Mouse (Mus musculus) cerebellum, postnatal 10 days (tissue): Measurements from ENCODE around the gene Ap5m1.
A peak's percentile ranks its signal among the peaks of the same experiment; 100 is the strongest.
"Not testable (repeated sequence)": the region's sequence is repeated elsewhere in the genome, so short reads cannot be mapped to it uniquely, and the experiment has no call there.

ENCODE experiments used
- DNase-seq, 2 experiments: peaks; one replicate each; pipeline ENCODE4 v3.0.0; 2021; ENCODE audit warnings: mixed read lengths in 2 of 2

Gene Ap5m1

DNA sequence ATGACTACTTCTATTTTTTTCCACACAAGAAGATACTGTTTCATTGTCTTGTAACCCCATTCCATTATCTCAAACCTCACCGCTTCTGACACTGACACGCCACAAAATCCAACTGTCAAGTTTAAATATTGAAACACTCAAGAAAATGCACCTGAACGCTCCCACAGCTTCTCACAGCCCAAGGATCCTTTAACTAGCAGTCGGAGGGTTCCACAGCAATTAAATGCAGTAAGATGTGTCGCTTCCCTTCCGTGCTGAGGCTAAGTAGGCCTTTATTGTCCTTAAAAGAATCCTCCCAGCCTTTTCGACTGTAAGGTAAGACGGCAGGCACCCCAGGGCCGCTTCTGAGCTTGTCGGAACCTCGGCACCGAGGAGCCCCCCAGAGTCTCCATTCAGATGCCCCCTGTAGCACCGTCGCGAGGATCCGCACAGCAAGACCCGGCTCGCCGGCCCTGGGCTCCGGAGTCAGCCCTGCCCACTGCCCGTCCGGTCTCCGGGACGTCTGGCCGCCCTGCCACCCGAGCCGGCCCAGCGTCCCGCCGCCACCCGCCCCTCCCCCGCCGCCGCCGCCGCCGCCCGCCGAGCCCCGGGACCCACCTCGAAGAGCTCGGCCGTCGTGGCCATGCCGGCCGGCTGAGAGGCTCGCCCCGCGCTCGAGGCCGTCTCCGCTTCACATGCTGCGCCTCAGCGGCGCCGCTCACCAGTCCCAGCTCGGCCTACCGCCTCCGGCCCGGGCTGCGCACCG is at the start of gene Ap5m1:
Gene Ap5m1 (plus strand): TSS at position 569 of the 745 bp plus-strand sequence.
- peak in 1 of 2 experiments; percentile 65 for DNase-seq

DNA sequence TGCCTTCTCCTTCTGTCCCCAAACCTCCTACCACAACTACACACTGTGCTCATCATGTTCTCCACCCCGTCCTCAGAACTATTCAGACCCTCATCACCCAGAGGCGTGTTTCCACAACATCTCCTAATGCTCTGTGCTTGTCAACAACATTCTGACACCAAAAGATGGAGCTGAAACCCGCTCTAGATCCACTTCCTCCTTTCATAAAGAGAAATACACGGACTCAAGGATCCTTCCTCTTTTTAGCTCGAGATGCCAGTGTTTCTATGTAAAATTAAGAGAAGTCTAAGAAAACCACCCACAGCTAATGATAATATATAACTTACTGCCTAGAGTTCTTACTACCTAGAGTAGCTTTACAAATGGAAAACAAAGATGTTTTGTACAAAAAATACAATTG is 46.1 kb upstream of the Ap5m1 start:
- DNase-seq = no peak

DNA sequence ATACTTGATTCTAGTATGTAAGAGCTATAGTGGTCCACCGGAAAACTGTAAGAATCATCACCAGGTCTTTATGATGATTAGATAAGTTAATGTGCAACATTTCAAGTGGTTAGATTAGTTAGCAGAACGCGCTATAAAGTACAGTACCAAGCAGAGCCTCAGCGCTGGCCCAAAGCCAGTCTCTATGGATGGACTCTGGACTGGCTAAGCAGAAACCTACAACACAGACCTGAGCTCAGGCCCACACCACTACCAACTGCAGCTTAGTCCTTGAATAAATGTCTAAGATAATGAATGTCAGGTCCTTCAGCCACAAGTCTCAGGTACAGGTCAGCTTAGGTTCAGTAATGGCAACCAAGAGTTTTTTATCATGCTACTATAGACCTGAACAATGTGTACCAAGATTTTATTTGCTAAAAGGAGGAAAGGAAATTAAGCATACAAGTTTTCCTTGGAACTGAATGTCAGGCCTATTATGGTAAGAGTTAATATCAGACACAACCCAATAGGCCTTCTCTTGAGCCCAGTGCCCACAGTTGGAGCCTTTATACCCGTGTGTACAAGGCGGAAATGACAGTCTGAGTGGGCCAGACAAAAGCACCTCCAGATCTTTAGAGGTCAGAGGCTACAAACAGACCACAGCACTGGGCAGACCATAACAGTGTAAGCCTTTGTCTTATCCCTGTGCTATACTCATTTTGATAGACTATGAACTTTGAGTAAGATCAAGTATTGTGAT is 38.7 kb upstream of the Ap5m1 start:
- DNase-seq = no peak

DNA sequence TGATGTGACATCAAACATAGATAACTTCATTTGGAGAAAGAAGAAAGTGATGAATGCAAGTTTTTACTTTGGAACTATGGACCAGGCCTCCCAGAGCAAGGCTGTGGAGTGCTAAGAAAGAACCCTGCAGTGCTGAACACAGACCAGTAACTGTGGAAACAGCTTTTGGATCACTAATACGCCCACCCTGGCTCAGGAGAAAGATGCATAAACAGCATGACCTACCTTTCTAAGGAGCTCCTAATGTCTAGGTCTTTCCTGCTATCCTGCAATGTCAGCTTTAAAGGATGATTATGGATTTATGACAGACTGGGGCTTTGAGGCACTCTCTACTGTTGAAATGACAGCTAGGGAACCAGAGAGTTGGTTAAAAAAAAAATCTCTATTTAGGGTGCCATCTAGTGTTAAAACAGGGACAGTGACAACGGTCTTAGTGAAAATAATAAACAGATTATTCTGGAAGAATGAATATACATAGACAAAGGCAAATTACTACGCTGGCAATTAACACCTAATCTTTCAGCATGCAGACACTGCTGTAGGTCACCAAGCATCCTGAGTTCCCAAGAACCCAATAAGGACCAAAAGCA is 38.0 kb upstream of the Ap5m1 start:
- DNase-seq = peak in 1 of 2 experiments; percentile 8

DNA sequence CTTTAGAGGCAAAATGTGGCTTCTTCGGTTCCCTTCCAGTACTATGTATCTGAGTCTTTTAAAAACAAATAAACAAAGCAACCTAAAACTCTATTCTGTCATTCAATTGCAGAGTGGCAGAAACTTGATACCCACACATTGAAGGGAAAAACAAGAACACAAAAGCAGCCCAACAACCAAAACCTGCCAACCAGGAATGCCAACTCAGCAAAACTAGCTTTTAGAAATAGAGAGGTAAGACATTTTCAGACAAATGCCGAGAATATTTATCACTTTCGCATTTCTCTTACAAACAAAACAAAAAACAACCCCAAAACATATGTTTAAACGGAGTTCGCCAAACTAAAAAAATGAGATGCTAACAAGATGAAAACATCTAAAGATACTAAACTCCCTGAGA is 36.9 kb upstream of the Ap5m1 start:
- DNase-seq = no peak

DNA sequence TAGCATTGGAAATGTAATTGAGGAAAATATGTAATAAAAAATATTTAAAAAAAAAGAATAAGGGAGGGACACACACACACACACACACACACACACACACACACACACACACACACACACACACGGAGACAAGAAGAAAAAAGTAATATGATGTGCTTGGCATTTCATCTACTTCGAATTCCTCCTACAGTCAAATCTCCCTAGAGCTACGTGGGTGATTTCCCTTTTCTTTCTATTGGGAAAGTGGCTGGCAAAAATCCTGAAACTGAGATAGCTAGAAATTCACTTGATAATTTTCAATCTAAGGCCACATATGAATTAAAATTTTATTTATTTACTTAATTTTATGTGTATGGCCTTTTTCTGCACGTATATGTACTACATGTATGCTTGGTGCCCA is 20.3 kb upstream of the Ap5m1 start:
- DNase-seq = no peak

DNA sequence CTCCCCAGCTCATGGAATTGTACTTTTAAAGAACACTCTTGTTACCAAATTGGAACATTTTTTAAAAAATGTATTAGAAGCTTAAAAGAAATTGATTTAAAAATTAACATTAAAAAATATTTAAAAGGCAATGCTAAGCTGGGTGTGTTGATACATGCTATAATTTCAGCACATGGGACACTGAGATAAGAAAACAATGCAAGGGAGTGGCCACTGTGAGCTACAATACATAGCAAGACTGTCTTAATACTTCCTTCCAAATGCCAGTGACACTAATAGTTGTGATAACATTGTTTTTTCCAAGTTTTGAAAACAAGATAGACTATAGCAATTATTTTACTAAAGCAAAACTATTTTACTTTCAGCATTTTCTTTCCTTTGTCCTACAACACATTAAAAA is 16.4 kb upstream of the Ap5m1 start:
- DNase-seq = no peak

DNA sequence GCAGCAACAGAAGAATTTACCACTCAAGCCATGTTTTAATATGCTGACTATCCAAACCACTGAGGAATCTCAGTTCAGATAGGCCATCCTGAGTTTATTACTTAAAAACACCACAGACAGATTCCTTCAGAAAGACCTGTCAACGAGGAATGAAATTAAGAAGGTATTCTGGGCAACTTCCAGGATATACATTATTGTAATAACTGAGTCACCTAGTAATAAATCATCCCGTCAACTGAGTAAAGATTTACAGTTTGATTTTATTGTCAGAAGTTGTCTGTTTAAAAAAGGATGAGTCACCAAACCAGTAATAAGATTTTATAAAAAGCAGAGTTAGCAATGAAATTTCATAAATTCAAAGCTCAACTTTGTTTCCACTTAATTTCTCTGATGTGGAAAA is 2.1 kb upstream of the Ap5m1 start:
- no peak for DNase-seq

DNA sequence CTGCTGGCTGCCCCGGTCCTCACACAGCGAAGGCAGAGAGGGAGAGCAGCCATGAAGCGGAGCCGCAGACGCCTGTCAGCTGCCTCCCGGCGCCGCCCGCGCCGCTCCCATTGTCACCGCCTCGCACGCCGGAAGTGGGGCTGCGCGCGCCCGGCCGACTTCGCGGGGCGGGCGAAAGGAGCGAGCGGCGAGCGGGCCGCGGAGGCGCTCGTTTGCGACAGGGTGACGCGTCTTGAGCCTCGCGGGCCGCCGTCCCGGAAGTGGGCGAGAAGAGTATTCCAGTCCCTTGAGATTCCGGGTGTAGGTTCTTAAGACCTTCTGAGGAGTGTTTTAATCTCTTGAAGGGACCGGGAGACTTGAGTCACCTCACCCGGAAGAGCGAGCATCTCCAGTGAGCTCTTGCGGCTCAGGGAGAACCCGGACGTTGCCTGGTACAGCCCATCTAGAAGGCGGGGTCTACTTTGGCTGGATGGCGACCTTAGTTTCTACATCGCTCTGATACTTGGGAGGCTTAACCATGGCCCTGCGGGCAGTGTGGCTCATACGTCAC is 452 bp downstream of the Ap5m1 start, which contains the start of gene Exoc5:
Gene Exoc5 (minus strand): TSS at position 380 of the 550 bp plus-strand sequence.
- DNase-seq = peak; percentile 99

DNA sequence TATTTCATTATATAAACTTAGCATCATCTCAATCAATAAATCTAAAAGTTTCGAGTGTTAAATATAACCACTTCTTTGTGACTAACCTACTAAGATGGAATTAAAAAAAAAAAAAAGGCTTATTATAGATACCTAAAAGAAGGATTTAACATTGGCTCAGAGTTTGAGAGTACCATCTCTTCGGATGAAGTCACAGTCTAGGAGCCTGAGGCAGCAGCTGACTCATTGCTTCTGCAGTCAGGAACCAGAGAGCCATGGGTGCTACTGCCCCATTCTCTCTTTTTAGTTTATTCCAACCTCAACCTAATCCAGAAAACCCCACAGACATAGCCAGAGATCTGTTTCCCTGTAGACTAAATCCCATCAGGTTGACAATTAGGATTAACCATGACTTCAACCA is 6.9 kb downstream of the Ap5m1 start:
- DNase-seq = no peak

DNA sequence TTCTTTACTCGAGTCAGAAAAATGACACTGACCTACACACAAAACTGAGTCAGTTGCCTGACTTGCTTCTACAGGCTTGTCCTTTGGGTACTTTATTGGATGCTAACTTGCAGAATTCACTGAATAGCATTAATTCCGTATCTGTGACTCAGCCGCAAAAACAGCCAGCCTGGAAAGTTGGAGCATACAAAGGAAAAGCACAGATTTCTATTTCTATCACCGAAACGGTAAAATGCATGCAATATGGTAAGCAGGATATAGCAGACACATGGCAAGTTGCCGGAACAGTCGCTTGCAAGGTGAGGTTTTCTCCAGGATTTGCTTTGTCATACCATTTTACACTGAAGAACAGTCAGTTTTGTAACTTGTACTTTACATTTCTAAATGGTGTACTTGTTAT is 8.0 kb downstream of the Ap5m1 start:
- DNase-seq = no peak

DNA sequence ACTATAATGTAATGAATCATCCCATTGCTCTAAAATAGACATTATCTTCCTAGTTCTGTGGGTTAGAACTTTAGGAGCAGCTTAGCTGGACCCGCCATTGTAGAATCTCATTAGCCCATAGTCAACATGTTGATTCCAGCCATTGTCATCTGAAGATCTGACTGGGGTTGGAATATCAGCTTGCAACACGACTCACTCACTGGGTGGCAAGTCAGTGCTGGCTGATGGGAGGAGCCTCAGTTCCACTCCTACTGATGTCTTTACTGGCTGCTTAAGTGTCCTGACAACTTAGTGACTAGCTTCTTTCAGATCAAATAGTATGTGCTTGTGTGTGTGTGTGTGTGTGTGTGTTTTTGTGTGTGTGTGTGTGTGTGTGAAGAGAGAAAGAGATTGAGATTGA is 8.5 kb downstream of the Ap5m1 start:
- DNase-seq = no peak

DNA sequence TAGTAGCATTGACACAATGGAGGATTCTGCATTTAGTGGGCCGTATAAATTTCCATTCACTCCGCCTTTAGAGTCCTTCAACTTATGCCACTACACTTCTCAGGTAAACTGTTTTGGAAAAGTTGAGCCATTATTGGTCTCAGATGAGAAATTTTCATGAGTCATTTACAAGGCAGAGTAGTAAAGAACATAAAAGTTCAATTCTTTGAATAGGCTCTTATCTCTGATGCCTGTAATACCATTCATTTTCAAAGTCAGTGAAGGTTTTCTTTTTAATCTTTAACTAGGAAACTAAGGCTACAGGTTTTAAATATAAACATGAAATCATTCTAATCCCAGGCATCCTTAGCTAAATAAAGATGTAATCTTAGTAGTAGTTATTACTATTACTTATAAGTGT is 12.9 kb downstream of the Ap5m1 start:
- DNase-seq = no peak

DNA sequence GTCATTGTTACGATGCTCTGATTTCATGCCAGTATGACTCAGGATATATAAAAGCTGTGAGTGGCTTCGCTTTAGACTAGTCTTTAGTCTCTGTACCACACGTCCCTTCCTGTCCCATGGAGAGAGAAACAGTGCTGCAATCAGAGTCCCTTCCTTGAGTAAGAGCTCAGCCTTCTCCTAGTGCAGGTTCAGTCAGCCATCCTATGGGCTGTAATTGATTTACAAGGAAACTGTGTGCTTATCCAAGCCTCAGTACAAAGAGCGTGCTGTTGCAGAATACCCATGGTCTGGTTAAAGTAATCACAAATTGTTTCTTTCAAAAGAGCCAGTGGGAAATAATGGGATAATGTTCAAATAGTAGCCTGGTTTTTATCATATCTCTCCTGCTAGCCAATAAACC is 20.6 kb downstream of the Ap5m1 start:
- no peak for DNase-seq

DNA sequence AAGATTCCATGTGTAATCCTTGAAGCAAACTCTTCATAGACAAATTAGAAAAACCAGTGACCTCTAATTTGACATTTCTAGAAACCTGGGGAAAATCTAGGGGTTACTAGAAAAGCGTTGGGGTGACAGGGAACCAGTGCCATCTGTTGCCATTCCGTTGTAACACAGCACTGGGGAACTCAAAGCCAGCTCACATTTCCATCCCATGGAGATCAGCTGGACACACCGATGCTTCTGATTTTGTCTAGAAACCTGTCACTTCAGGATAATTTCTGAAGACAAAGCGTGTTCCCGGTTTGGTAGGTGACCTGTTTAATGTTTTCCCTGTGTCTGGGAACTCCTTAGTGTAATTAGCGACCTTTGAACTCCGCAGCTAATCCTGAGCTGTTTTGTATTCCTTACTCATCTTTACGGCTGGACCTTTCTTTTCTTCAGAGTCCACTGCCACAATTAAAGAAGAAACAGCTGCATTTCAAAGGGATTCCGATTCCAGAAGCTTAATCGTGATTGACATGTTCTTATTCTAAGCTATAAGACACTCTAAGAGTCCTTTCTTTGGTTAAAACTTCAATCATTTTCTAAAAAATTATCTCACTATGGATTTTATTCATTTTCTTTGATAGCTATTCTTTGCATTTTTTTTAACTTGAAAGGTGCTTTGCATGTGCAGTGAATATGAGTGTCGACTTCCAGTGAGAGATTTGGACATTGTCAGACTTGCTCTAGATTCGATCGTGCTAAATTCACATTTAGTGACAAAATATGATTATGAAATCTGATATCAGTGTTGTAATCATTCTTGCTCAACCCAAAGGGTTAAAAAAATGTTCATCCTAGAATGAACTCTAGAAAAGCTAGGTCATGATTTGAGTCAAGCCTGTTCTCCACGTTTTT is 22.5 kb downstream of the Ap5m1 start:
- DNase-seq = no peak

DNA sequence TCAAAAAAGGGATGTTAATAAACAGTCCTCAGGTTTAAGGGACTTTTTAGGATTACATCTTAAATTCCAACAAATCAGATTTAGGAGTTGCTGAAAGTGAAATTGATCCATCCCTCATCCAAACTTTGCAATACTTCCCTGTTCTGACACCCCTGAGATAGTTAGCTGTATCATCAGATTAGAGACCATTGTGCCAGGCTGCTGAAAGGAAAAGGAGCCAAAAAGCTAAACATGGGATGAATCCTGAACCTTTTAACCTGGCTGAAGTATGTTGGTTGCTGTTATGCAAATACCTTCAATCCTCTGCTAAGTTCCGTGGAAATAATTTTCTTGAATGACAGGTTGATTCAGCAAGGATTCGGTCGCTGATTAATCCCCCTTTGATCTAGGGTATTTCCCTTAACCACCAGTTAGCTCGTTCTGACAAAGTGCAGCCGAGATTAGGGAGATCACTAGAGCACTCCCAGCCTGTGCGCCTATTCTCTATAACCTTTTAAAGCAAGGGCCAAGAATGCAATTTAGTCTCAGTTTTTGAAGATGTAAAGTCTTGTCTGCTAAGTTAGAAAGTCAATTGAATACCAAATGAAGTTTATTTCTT is 23.7 kb downstream of the Ap5m1 start:
- DNase-seq = no peak

DNA sequence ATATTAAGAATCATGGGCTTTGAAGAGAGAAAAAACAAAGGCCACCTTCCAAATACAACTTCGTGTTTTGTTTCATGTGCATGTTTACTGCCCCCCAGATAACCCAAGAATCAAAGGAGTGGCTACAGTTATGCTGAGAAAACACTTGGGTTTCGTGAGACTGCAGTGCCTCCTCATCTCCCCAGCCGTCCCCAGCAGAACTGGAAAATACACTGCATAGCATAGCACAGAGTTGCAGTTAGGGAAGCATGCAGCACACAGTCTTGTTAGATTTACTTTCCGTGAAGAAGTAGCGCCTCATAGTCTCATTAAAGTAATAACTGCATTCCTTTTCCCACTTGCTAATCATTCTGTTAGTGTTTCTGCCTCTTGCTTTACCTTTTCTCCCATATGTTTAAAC is 24.2 kb downstream of the Ap5m1 start:
- no peak for DNase-seq

DNA sequence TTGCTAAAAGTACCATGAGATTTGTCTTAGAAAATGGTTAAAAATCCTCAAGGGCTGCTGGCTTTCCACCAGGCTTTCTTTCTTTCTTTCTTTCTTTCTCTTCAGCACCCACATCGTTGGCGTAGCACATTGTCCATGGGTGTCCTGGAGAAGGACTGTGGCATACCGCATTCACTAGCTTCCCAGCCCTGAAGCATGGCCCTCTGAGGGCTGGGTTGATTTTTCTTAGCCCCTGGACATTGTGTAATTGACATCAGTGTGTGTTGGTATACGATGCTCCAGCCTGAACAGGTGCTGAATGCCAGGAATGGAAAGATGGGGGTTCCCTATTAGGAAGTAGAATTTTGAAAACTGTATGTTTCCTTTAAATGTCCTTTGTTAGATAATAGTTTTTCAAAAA is 25.4 kb downstream of the Ap5m1 start:
- no peak for DNase-seq

DNA sequence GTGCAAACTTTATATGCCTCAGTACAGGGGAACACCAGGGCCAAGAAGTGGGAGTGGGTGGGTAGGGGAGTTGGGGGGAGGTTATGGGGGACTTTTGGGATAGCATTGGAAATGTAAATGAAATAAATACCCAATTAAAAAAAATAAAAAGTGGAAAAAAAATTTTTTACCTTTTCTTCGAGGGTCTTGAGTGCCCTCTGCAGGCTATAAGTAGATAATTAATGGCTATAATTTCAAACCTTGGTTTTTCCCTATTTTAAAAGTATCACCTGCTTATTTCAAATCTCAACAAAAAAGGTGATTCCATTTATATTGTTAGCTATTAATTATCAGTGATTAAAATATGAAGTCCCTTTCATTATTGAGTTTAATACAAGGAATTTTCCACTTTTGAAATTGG is 25.9 kb downstream of the Ap5m1 start:
- not testable (repeated sequence) for DNase-seq

DNA sequence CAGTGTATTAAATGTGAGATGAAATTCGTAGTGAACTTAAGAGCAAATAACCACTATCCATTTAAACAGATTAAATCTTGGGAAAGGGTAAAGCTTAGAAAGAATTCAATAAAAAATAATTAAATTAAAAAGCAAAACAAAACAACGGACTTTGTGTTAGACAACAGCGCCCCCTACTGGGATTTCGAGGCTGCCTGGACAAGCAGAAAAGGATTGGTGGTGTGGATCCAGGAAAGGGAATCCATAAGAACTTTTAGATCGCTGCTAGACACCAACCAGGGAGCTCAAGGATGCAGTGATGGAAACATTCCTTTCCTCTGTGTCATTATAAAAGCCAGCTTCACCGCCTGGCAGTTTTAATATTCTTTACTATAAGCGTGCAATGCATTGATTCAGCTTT is 52.5 kb downstream of the Ap5m1 start:
- DNase-seq = peak; percentile 82 to 87

DNA sequence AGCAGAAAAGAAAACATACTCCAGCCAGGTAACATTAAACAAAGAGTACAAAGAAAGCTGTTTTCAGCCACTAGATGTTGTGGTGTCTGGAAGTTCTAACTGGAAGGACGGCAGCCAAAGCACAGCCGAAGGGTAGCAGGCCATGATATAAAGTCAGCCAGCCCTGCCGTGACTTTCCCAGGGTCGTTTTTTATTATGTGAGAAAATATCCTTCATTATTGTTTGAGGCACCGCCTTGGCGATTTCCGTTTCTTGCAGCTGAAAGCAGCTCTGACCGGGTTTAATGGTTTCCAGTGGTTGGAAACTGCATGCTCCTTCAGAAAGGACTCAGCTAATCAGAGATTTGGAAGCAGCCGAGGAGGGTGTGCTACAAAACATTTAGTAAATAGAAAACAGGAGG is 55.8 kb downstream of the Ap5m1 start:
- no peak for DNase-seq

DNA sequence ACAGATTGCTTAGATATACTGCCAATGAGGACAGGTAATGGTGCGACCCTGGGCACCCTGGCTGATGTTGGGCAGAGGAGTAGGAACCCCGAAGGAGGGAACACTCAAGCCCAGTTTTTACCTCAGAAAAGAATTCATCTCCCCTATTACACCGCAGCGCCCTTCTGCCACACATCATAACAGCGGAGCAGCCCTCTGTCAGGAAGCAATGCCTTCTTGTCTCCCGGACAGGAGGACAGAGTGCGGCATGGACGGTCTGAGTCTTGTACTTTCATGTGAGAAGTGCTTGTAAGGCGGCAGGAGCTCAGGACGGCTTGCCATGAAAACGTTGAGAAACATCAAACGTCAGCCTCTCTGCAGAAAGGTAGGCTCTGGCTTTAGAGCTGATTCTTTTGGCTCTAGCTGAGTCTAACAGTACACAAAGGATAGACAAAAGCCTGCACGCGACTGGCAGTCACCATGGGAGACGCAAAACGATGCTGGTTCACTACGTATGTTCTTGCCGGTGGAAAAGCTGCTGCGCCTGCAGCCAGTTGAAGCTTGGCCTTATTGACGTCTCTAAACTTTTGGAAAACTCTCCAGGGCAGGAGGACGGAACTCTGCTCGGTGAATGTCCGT is 61.4 kb downstream of the Ap5m1 start:
- DNase-seq = peak; percentile 5 to 7
